In the genomic region with DNA sequence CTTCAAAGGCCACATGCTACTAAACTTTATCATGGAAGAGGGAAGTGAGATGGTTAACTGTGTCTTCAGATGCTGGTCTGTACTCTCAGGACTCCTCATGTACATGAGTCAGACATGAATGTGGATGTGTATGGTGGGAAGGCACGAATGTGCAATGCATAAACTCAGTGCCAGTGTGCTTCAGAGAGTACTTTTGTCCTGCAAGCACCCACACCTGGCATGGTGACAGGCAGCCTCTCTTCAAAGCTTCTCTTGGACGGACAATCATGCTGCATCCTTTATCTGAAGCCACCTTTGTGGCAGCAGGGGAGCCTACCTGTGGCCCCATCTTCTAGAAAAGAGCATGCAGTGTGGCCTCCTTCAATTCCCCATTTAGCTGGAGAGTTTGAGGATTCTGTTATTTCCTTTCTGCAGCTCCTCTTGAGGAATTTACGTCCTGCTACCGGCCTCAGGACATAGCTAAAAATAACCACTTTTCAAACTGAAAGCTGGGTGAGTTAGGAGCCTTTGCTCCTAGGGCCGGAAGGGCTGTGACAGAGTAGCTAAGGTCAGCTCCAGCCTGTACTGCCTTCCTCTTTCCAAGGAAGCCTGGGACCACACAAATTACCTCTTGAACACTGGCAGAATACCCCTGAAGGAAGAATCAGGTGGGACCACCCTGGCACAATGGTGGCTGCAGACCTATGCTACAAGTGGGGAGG, we compare ENCODE assay signal across 10 mouse cellular contexts. TPM values are rescaled to one million over a fixed set of nuclear protein-coding genes. Genes with fewer than 3 reads are reported as not detected.
DNase-seq lines count a peak whose midpoint lies in the region; ATAC-seq and TF ChIP-seq lines count a peak whose summit lies in the region.
"Had no signal": no experiment of that assay in that cellular context is flagged by ENCODE, and none has a peak within 500 bp of the region (broad histone marks: within the 10 kb centered on the region; RNA-seq: fewer than 3 reads in every experiment).

No protein-coding gene starts in this region.

- peak overlapping the region; percentile 86 for H3K27ac ChIP-seq in gastrocnemius, adult 2 months
- peak overlapping the region; percentile 85 for H3K27ac ChIP-seq in heart, embryonic 15.5 days

- H3K4me1 ChIP-seq in megakaryocyte, embryonic 14.5 days, result peaks cover 15% of the 10 kb centered on the region
- H3K4me1 ChIP-seq in heart, embryonic 15.5 days (replicated peaks), result peaks cover 32% of the 10 kb centered on the region

- DNase-seq in gastrocnemius, adult 2 months, result no peak
- DNase-seq in gastrocnemius, postnatal 4 days (ENCODE audit: low spot score in 2 of 2), result no peak
- DNase-seq in right cerebral cortex, postnatal 36 days (ENCODE audit: low spot score in 2 of 2), result peak; percentile 49 to 51
- no peak for DNase-seq in B cell, adult 2 months
- no peak for DNase-seq in spleen, postnatal 10 days (ENCODE audit: low spot score in 2 of 2)
- DNase-seq: thymus, adult 18-20 months had no signal

- H3K27me3 ChIP-seq in megakaryocyte, embryonic 14.5 days (replicated peaks), result peaks cover 5% of the 10 kb centered on the region
- no peaks in the 10 kb centered on the region for H3K27me3 ChIP-seq in heart, embryonic 15.5 days
- H3K27me3 ChIP-seq: CH12.LX had no signal

- H3K9me3 ChIP-seq in megakaryocyte, embryonic 14.5 days, result no peaks in the 10 kb centered on the region
- no peaks in the 10 kb centered on the region for H3K9me3 ChIP-seq in heart, embryonic 15.5 days (replicated peaks)

- H3K9ac ChIP-seq in heart, embryonic 15.5 days, result no peak overlapping the region

- H3K4me3 ChIP-seq in gastrocnemius, adult 2 months, result peak overlapping the region; percentile 35
- H3K4me3 ChIP-seq in megakaryocyte, embryonic 14.5 days (replicated peaks), result peak overlapping the region; percentile 1
- H3K4me3 ChIP-seq in heart, embryonic 15.5 days, result no peak overlapping the region; the same call in 1 of the 2 replicates

- 14% methylated on average over 5 of the region's 5 CpGs for WGBS in heart, embryonic 15.5 days

- no peak for TF ChIP-seq CTCF in gastrocnemius, adult 2 months (IDR thresholded peaks at IDR 0.05)

- intact Hi-C loops in gastrocnemius, adult 2 months (cut with DNase I), result loop anchor here (2.0 kb wide), 1 partner anchor 15 kb away; no protein-coding TSS in a partner anchor

- ATAC-seq in megakaryocyte, adult 5-6 weeks (ENCODE audit: poor library complexity, severe bottlenecking), result no peak
- ATAC-seq in heart, embryonic 15.5 days (replicated peaks; ENCODE audit: insufficient number of reproducible peaks, insufficient read depth, low FRiP score, low read depth), result peak; percentile 47; the same call in 1 of the 2 replicates

- H3K4me2 ChIP-seq in heart, embryonic 15.5 days, result peak overlapping the region; percentile 36

- peaks cover 4% of the 10 kb centered on the region for H3K36me3 ChIP-seq in megakaryocyte, embryonic 14.5 days (replicated peaks; ENCODE audit: low read length)
- H3K36me3 ChIP-seq in heart, embryonic 15.5 days, result peaks cover 17% of the 10 kb centered on the region

RNA-seq across cellular contexts. Expression of gene Plxna2, which starts 23.7 kb away (rescaled TPM):
- 10 to 100 TPM in 1 of 2 experiments, 1 to 10 TPM in 1; 6.6 to 13.2 TPM for total RNA-seq in gastrocnemius, adult 2 months (2021)
- total RNA-seq in gastrocnemius, postnatal 4 days (2021), result 10 to 100 TPM; 27.2 to 31.9 TPM
- polyA plus RNA-seq in megakaryocyte, embryonic 14.5 days (2012; ENCODE audit: insufficient read depth, low replicate concordance), result 0.62 TPM in 1 of 2 replicates, not detected in the other
- not detected in 2 replicates for total RNA-seq in megakaryocyte, adult 5-6 weeks (2015)
- 0.18 TPM in 1 of 2 replicates, not detected in the other for total RNA-seq in megakaryocyte, adult 5-6 weeks (2017)
- 4.6 and 6.2 TPM in 2 replicates for polyA plus RNA-seq in heart, embryonic 15.5 days (2015; fragmentation: Nextera tagmentation; extraction: Ambion mirVana)

Comparison
In these comparisons a context has a peak if more than half of its experiments do, and no peak if none do; other contexts are left out.
1. DNase-seq: peak in right cerebral cortex, postnatal 36 days (2 of 2); none in gastrocnemius, adult 2 months (single experiment), gastrocnemius, postnatal 4 days (0 of 2), B cell, adult 2 months (0 of 2) and spleen, postnatal 10 days (0 of 2).
2. RNA of gene Plxna2, which starts 23.7 kb away (total RNA-seq): 27.2 to 31.9 TPM in gastrocnemius, postnatal 4 days and 6.6 to 13.2 TPM in gastrocnemius, adult 2 months; 0.18 TPM in megakaryocyte, adult 5-6 weeks; every median in the first group is over 4 times any median in the second.